Mouse (Mus musculus): ENCODE data around the gene Znrf3.

DNA sequence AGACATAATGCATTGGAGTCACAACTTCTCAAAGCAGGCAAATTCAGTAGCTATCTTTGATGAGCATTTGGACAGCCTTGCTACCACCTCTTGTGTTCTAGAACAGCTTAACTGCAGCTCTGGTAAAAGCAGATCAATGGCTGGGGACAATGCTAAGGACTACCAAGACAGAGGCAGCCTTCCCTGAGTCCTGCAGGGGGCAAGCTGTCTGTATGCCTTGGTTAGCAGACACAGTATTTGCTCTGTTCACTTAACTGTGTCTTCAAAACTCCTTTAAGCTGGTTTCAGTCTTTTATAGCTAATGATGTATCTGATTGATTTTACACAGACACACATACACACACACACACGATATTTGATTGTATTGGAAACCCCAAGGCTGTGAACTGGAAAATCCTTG lies 117.0 kb downstream of the Znrf3 start:
- TF ChIP-seq POLR2A (IDR thresholded peaks at IDR 0.05; ENCODE audit: insufficient read length, low read depth) (no peak), MYOG (IDR thresholded peaks at IDR 0.05; ENCODE audit: control insufficient read depth in 1 of 3, insufficient read depth in 1 of 3, insufficient read length in 2 of 3, low read depth in 2 of 3) (no peak), MYOD1 (IDR thresholded peaks at IDR 0.05; ENCODE audit: control insufficient read depth in 1 of 3, insufficient read length in 2 of 3, low read depth in 2 of 3) (no peak), TCF12 (IDR thresholded peaks at IDR 0.05; ENCODE audit: insufficient read depth, poor library complexity, severe bottlenecking) (no peak), MAX (IDR thresholded peaks at IDR 0.05; ENCODE audit: low read depth) (no peak), USF1 (IDR thresholded peaks at IDR 0.05; ENCODE audit: low read depth) (no peak)

All from myocyte (in vitro differentiated cells).